Mouse (Mus musculus) forebrain, embryonic 12.5 days (tissue): Measurements from ENCODE around the gene Atxn7. TPM values are rescaled to one million over a fixed set of nuclear protein-coding genes. Genes with fewer than 3 reads are reported as not detected.
"Not testable (repeated sequence)": the region's sequence is repeated elsewhere in the genome, so short reads cannot be mapped to it uniquely, and the experiment has no call there.

Experiments used
- ATAC-seq: fragments of 200-750 bp; cut with Nextera tagmentation; 2 replicates; pipeline ENCODE4 v1.8.0; 2017; ENCODE audit warnings: moderate TSS enrichment; ENCODE audit not compliant: low FRiP score
- H3K27ac ChIP-seq: fragments of 300-500 bp; sonication (generic); 2 replicates; pipeline ENCODE4 v1.5.1; 2016; ENCODE audit warnings: mild to moderate bottlenecking
- H3K27me3 ChIP-seq: fragments of 300-500 bp; sonication (generic); 2 replicates; pipeline ENCODE4 v1.6.1; 2016; ENCODE audit warnings: mild to moderate bottlenecking
- H3K36me3 ChIP-seq: fragments of 300-500 bp; sonication (generic); replicated peaks from 2 replicates; pipeline ENCODE4 v1.6.1; 2016; ENCODE audit warnings: mild to moderate bottlenecking
- H3K4me1 ChIP-seq: fragments of 300-500 bp; sonication (generic); 2 replicates; pipeline ENCODE4 v1.6.1; 2016
- H3K4me2 ChIP-seq: fragments of 300-500 bp; sonication (generic); 2 replicates; pipeline ENCODE4 v1.6.1; 2016; ENCODE audit warnings: mild to moderate bottlenecking, moderate library complexity
- H3K4me3 ChIP-seq: fragments of 300-500 bp; sonication (generic); replicated peaks from 2 replicates; pipeline ENCODE4 v1.5.1; 2016; ENCODE audit warnings: mild to moderate bottlenecking
- H3K9ac ChIP-seq: fragments of 300-500 bp; sonication (generic); 2 replicates; pipeline ENCODE4 v1.6.1; 2016; ENCODE audit warnings: mild to moderate bottlenecking
- H3K9me3 ChIP-seq: fragments of 300-500 bp; sonication (generic); 2 replicates; pipeline ENCODE4 v1.6.1; 2016
- WGBS: fragments of 180-500 bp; shearing (Covaris S2); methylation state at CpG from one replicate; pipeline ENCODE4 v1.1.7; 2016; 5-methylcytosine and 5-hydroxymethylcytosine counted together
- polyA plus RNA-seq: library from polyadenylated mRNA; unstranded; fragments of >200 nt; fragmentation: Nextera tagmentation; extraction: Ambion mirVana; gene quantifications from 2 replicates; pipeline ENCODE4 v1.2.1, GENCODE M21; 2016

Gene Atxn7
- polyA plus RNA-seq, 1 experiment from 2014 or later: 11.1 TPM

DNA sequence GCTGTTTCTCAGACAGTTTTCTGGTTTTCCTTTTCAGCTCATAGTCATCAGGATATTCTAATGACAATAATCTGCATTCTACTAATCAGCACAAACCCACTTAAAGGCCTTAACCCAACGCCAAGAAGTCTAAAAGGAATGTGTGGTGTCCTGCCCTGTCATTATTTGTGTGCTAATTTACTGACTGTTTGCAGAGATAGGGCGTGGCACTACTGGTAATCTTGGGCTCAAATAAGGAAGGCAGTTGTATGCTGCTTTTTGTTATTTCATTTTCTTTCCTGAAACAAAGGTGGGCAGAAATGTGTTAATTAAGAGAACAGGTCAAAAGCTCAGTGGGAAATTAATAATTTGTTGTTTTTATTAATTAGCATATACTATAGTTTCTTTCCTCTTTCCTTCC, 75.1 kb downstream of the Atxn7 start:
- 56% methylated on average over 2 of the region's 2 CpGs for WGBS
- no peaks in the 10 kb centered on the region for H3K4me1 ChIP-seq
- no peak overlapping the region for H3K9ac ChIP-seq
- H3K9me3 ChIP-seq: no peaks in the 10 kb centered on the region
- no peak overlapping the region for H3K4me2 ChIP-seq
- H3K4me3 ChIP-seq: no peak overlapping the region
- no peak overlapping the region for H3K27ac ChIP-seq
- no peaks in the 10 kb centered on the region for H3K27me3 ChIP-seq
- no peak for ATAC-seq
- H3K36me3 ChIP-seq: no peaks in the 10 kb centered on the region; the same call in 1 of the 2 replicates

DNA sequence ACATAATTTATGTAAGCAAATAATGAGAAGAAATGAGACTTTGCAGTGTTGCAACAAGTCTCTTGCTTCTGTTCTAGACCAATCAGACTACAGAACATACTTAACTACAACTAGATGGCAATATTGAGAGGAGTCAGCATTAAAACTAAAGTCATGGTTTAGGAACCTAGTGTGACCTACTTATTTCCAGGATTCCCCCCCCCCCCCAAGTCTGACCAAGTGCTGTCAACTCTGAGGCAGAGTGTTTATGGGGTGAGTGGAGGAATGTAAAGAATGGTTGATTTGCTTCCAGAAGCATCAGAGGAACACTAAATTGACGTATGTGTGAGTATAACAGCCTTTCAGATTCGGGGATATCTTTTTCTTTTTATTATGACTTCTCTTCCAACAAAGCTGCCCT, 77.0 kb downstream of the Atxn7 start:
- Histone ChIP-seq H3K27me3 (no peaks in the 10 kb centered on the region), H3K27ac (no peak overlapping the region), H3K9me3 (no peaks in the 10 kb centered on the region), H3K36me3 (no peaks in the 10 kb centered on the region), H3K4me1 (no peaks in the 10 kb centered on the region), H3K4me3 (no peak overlapping the region), H3K4me2 (no peak overlapping the region), H3K9ac (no peak overlapping the region)
- no peak for ATAC-seq
- WGBS: 91% methylated on average over 2 of the region's 2 CpGs

DNA sequence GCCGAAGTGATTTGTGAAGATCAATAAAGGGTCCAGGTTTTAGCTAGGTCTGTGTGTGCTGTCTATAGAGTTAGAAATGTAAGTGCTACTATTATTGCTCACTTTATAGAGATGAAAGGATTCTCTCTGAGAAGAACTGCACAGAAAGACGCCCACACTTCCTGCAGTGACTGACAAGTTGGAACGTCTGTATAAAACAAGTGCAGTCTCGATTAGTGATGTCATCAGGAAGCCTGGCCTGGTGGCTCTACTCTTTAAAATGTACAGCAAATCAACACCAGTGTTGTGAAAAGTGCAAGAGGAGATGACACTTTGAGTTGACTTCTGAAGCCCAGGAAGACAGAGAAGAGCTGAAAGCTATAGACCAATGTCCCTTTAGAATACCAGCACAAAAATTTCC, 81.1 kb downstream of the Atxn7 start:
- H3K4me1 ChIP-seq: no peaks in the 10 kb centered on the region
- H3K9ac ChIP-seq: no peak overlapping the region
- no peak overlapping the region for H3K4me2 ChIP-seq
- no peaks in the 10 kb centered on the region for H3K27me3 ChIP-seq
- no peak overlapping the region for H3K4me3 ChIP-seq
- no peak overlapping the region for H3K27ac ChIP-seq
- peaks cover 11% of the 10 kb centered on the region for H3K36me3 ChIP-seq
- no peak for ATAC-seq
- H3K9me3 ChIP-seq: no peaks in the 10 kb centered on the region
- WGBS: 77% methylated on average over 4 of the region's 4 CpGs

DNA sequence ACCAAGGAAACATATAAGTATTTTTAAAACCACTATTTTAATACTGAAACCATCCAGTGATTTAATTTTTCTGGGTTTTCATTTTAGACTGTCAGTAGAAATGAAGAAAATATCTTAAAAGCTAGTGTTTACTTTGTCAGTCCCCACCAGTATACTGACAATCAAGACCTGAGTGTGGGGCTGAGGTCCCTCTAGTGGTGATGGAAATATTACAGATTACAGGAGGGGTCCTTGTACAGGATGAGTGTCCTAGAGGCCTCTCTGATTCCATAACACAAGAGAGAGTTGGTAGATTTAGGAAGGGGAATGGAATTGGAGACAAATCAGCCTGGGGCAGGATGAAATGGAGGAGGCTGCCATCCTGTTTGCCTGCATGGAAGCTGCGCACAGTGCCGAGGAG, 93.1 kb downstream of the Atxn7 start:
- no peaks in the 10 kb centered on the region for H3K27me3 ChIP-seq
- H3K4me3 ChIP-seq: no peak overlapping the region
- H3K9ac ChIP-seq: no peak overlapping the region
- no peak overlapping the region for H3K27ac ChIP-seq
- ATAC-seq: peak; percentile 82
- peaks cover 3% of the 10 kb centered on the region; the same call in 1 of the 2 replicates for H3K9me3 ChIP-seq
- no peak overlapping the region for H3K4me2 ChIP-seq
- no peaks in the 10 kb centered on the region for H3K4me1 ChIP-seq
- peaks cover 30% of the 10 kb centered on the region for H3K36me3 ChIP-seq
- WGBS: 93% methylated on average over 2 of the region's 2 CpGs

DNA sequence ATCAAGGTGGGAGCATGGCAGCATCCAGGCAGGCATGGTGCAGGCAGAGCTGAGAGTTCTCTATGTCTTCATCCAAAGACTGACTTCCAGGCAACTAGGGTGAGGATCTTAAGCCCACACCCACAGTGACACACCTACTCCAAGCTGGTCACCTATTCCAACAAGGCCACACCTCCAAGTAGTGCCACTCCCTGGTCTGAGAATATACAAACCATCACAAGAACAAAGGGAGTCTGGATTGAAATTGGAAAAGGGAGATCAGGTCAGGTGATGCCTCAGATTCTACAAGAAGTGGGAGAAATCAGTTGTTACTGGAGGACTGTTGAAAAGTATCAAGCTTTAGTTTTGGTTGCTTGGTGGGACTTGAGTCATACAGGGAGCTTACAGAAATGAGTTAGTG, 98.4 kb downstream of the Atxn7 start:
- H3K27me3 ChIP-seq, H3K4me2 ChIP-seq, H3K9me3 ChIP-seq, ATAC-seq, H3K27ac ChIP-seq, H3K9ac ChIP-seq, H3K4me3 ChIP-seq: not testable (repeated sequence)
- peaks cover 17% of the 10 kb centered on the region for H3K4me1 ChIP-seq
- H3K36me3 ChIP-seq: peaks cover 22% of the 10 kb centered on the region

DNA sequence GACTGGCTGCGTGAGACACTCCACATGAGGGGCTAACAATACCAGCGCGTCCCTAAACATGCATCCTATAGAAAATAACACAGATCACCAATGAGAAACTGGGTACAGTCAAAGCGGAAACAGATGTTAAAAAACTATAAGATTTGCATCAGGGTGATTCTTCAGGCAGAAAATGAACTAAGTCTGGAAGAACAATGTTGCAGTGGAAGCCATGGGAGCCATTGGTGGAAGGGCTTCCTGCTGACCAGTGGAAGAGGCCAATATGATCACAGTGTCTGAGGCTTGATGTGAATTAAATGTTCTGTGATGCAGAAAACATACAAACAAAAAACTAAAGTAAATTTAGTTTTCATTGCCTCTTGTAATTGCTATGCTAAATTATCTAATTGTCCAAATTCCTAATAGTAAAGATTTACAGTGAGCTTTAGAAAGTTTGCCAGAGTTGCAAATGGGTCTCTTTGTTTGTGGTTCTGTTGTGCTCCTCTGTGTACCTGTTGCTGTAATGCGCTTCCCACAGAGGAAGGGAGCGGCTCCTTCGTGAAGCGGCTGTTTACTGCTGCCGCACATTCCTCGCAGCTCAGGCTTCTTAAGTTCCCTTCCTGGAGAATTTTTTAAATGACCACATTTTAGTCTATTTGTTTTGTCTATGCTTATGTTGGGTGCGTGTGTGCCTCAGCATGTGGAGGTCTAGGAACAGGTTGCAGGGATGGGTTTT, 101.4 kb downstream of the Atxn7 start:
- Histone ChIP-seq H3K9me3 (peaks cover 3% of the 10 kb centered on the region; the same call in 1 of the 2 replicates), H3K27ac (peak overlapping the region; percentile 86)
- WGBS: 57% methylated on average over 11 of the region's 11 CpGs

DNA sequence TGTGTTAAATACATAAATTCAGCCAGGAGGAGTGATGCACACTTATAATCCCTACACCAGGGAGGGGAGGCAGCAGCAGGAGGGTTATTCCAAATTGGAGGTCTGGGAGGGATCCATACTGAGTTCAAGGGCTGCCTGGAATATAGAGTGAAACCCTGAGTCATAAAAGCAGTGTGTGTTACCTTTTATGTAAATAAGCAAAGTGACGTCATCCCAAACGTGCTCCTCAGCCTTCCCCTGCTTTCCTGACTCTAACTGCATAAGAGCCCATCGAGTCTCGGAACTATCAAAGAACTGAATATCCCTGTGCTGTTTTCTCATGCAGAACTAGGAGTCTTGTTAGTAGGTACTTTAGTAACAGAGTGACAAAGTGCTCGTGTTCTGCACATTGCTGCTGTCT, 102.1 kb downstream of the Atxn7 start:
- peaks cover 5% of the 10 kb centered on the region for H3K36me3 ChIP-seq
- H3K27me3 ChIP-seq: no peaks in the 10 kb centered on the region
- ATAC-seq: peak; percentile 31; the same call in 1 of the 2 replicates
- H3K27ac ChIP-seq: peak overlapping the region; percentile 86
- H3K4me2 ChIP-seq: peak overlapping the region; percentile 15; the same call in 1 of the 2 replicates
- H3K9ac ChIP-seq: no peak overlapping the region
- H3K4me3 ChIP-seq: no peak overlapping the region
- peaks cover under 1% of the 10 kb centered on the region; the same call in 1 of the 2 replicates for H3K9me3 ChIP-seq
- 23% methylated on average over 5 of the region's 5 CpGs for WGBS
- H3K4me1 ChIP-seq: peaks cover 44% of the 10 kb centered on the region

More for the DNA sequence above, 101.4 kb downstream of the Atxn7 start:
- no peak overlapping the region for H3K9ac ChIP-seq
- no peak overlapping the region; the same call in 1 of the 2 replicates for H3K4me2 ChIP-seq
- H3K4me1 ChIP-seq: peaks cover 37% of the 10 kb centered on the region
- no peak for ATAC-seq
- peaks cover 8% of the 10 kb centered on the region for H3K36me3 ChIP-seq
- no peaks in the 10 kb centered on the region for H3K27me3 ChIP-seq
- H3K4me3 ChIP-seq: no peak overlapping the region

DNA sequence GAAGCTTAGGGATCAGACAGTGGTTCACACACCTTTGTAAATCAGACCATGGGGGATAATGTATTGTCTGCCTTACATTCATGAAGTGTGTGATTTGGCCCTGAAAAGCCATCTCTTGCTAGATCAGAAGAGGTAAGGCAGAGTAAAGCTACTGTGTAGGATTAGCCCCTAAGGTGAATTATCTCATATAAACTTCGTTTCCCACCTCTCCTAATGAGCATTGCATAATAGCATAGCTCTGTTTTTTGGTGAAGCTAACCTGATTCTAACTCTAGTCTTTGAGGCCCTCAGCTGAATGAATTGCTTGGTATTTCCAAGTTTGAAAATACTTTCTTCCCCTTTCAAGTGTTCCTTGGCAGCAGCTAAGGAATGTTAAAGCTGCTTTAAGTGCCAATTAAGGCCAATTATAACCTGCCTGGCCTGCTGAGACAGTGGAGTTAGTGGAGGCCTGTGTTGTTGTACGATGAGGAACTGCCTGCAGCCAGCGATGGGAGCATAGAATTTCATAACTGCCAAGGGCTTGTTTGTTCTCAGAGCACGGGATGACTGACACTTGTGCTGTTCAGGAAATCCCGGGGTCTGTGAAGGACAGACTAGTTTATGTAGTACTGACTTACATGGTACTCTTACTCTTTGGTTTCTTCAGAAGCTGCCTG, 103.4 kb downstream of the Atxn7 start:
- peak overlapping the region; percentile 13; the same call in 1 of the 2 replicates for H3K4me2 ChIP-seq
- H3K9ac ChIP-seq: no peak overlapping the region
- no peak overlapping the region for H3K4me3 ChIP-seq
- H3K36me3 ChIP-seq: no peaks in the 10 kb centered on the region; the same call in 1 of the 2 replicates
- ATAC-seq: peak; percentile 79
- no peaks in the 10 kb centered on the region for H3K27me3 ChIP-seq
- 2% methylated on average over 5 of the region's 5 CpGs for whole genome bisulfite sequencing
- no peaks in the 10 kb centered on the region for H3K9me3 ChIP-seq
- H3K27ac ChIP-seq: peak overlapping the region; percentile 86
- peaks cover 55% of the 10 kb centered on the region for H3K4me1 ChIP-seq

DNA sequence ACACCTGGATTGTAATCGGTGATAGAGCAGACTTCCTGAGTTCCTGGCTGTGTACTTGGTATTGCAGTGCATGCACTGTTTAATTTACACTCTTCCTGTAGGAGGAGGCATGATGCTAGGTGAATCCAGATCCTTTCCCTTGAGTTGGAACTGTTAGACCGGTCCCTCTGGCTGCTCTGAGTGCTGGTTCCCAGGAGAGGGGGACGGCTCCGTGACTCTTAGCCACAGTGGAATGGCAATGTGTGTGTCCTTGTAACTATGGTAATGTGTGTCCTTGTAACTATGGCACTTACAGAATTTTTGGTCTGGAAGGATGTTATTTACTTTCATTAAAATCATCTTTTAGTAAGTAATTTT, 103.9 kb downstream of the Atxn7 start:
- Histone ChIP-seq H3K27ac (peak overlapping the region; percentile 86), H3K9me3 (no peaks in the 10 kb centered on the region), H3K4me1 (peaks cover 60% of the 10 kb centered on the region), H3K4me2 (peak overlapping the region; percentile 13; the same call in 1 of the 2 replicates), H3K9ac (no peak overlapping the region), H3K4me3 (no peak overlapping the region), H3K36me3 (no peaks in the 10 kb centered on the region; the same call in 1 of the 2 replicates), H3K27me3 (no peaks in the 10 kb centered on the region)
- WGBS: 17% methylated on average over 4 of the region's 4 CpGs
- peak; percentile 42; the same call in 1 of the 2 replicates for ATAC-seq

DNA sequence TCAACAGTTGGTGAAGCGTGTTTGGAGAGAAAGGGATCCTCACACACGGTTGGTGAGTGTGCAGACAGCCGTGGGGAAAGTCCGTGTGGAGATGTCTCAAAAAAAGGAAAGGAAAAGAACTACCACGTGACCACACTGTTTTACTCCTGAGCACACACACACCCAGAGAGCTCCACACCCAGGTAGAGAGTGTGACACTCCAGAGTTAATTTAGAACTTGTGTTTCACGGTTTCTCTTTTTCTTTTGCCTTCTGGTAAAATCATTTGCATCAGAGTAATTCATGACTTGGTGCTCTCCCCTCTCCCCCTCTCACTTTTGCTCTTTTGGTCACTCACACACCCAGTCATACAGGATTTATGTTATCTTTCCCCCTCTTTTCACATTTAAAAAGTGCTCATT, 105.0 kb downstream of the Atxn7 start:
- no peaks in the 10 kb centered on the region for H3K27me3 ChIP-seq
- H3K4me1 ChIP-seq: peaks cover 71% of the 10 kb centered on the region
- H3K4me2 ChIP-seq: no peak overlapping the region
- H3K9ac ChIP-seq: no peak overlapping the region
- H3K4me3 ChIP-seq: no peak overlapping the region
- no peaks in the 10 kb centered on the region for H3K9me3 ChIP-seq
- WGBS: 53% methylated on average over 6 of the region's 6 CpGs
- H3K36me3 ChIP-seq: no peaks in the 10 kb centered on the region; the same call in 1 of the 2 replicates
- H3K27ac ChIP-seq: peak overlapping the region; percentile 86
- ATAC-seq: no peak

DNA sequence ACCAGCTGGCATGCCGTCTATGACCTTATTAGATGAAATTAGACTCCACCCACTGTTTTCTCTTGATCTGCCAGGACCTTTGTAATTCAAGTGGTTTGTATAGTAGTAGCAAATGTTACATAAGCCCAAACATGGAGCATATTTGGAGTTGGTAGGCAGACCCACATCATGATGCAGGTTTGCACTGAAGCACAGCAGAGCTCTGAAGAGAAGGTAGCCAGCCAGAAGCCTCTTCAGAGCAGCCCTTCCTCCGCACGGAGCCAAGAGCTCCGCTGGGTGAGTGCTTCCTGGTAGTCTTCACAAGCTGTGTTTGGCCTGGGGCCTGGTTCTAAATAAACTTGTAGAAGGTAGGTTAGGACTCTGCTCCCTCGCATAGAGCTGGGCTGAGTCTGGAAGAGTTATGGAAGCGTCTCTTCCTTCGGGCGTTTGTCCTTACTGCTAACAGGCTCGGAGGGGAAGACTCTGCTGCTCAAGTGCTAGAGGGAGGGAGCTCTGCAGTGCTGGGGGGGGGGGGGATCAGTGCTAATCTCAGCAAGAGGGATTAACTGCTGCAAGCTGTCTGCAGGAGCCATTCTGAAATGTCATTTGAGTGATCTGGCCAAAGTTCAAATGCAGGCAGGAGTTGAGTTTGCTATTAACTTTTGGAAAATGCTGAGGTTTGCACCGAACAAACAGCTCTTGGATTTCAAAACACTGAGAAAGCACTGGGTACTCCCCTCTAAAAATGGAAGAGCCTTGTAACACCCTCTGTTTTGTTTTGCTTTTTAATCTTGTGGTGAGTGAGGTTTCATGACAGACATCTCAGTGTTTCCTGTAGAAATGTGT, 106.6 kb downstream of the Atxn7 start:
- Histone ChIP-seq H3K9ac (peak overlapping the region; percentile 38; the same call in 1 of the 2 replicates), H3K9me3 (no peaks in the 10 kb centered on the region), H3K4me2 (peak overlapping the region; percentile 43), H3K4me1 (peaks cover 85% of the 10 kb centered on the region), H3K4me3 (no peak overlapping the region; the same call in 1 of the 2 replicates), H3K36me3 (no peaks in the 10 kb centered on the region), H3K27ac (peak overlapping the region; percentile 86), H3K27me3 (no peaks in the 10 kb centered on the region)
- no peak for ATAC-seq
- WGBS: 4% methylated on average over 10 of the region's 10 CpGs

DNA sequence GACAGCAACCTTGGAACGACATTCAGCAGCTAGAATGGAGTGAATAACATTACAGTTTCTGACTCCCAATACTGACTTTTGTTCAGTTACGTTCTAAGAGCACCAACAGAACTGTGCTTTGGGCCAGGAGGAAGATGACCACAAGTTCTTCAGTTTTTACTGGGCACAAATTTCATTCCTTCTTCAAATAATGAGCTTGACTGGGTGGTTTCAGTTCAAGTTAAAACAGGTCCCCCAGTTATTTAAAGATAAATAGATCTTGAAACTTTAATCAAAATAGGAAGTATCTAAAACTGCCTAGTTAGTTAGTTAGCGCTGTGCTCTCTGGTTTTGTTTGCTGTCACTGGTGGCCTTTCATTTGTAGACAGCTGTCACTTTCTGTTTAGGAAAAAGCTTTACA, 107.3 kb downstream of the Atxn7 start:
- H3K9ac ChIP-seq: no peak overlapping the region
- no peaks in the 10 kb centered on the region for H3K9me3 ChIP-seq
- no peak overlapping the region for H3K4me3 ChIP-seq
- peak overlapping the region; percentile 86 for H3K27ac ChIP-seq
- no peak for ATAC-seq
- peaks cover 80% of the 10 kb centered on the region for H3K4me1 ChIP-seq
- H3K36me3 ChIP-seq: no peaks in the 10 kb centered on the region
- H3K4me2 ChIP-seq: peak overlapping the region; percentile 43
- WGBS: 9% methylated on average over 3 of the region's 3 CpGs
- H3K27me3 ChIP-seq: no peaks in the 10 kb centered on the region
